Mouse (Mus musculus) lung, postnatal 4 days (tissue): ENCODE data around the gene Rdh5.

ENCODE experiments used
- DNase-seq, 2 experiments: peaks; one replicate each; pipeline ENCODE4 v3.0.0; 2021

Gene Rdh5

GRCm38 (mm10) chr10:128929638-128930378, 7.1 kb upstream of the Rdh5 start:
- DNase-seq: peak; percentile 65 to 83

- no peak for DNase-seq
Measured at GRCm38 (mm10) chr10:128928356-128928755, 5.7 kb upstream of the Rdh5 start.

GRCm38 (mm10) chr10:128923935-128924334, 1.2 kb upstream of the Rdh5 start, which contains the start of gene Bloc1s1:
Bloc1s1 (minus strand) TSS chr10:128924035.
- no peak for DNase-seq

- DNase-seq: peak; percentile 97 to 98
Measured at GRCm38 (mm10) chr10:128923013-128923691, 464 bp upstream of the Rdh5 start.

GRCm38 (mm10) chr10:128921883-128922821, 536 bp downstream of the Rdh5 start:
- DNase-seq: no peak

- no peak for DNase-seq
Measured at GRCm38 (mm10) chr10:128921251-128921650, 1.4 kb downstream of the Rdh5 start.

- DNase-seq: peak in 1 of 2 experiments; percentile 53
Measured at GRCm38 (mm10) chr10:128920736-128921161, 1.9 kb downstream of the Rdh5 start.

- no peak for DNase-seq
Measured at GRCm38 (mm10) chr10:128919966-128920365, 2.7 kb downstream of the Rdh5 start.

- DNase-seq: peak in 1 of 2 experiments; percentile 53
Measured at GRCm38 (mm10) chr10:128919203-128919631, 3.5 kb downstream of the Rdh5 start.

- peak in 1 of 2 experiments; percentile 64 for DNase-seq
Measured at GRCm38 (mm10) chr10:128918246-128918645, 4.4 kb downstream of the Rdh5 start.

GRCm38 (mm10) chr10:128917400-128917799, 5.3 kb downstream of the Rdh5 start:
- DNase-seq: no peak

- no peak for DNase-seq
Measured at GRCm38 (mm10) chr10:128916665-128917064, 6.0 kb downstream of the Rdh5 start.

- no peak for DNase-seq
Measured at GRCm38 (mm10) chr10:128915550-128915949, 7.1 kb downstream of the Rdh5 start.

- no peak for DNase-seq
Measured at GRCm38 (mm10) chr10:128913696-128914095, 9.0 kb downstream of the Rdh5 start.

- DNase-seq: peak; percentile 85 to 92
Measured at GRCm38 (mm10) chr10:128913219-128913618, 9.5 kb downstream of the Rdh5 start.

- no peak for DNase-seq
Measured at GRCm38 (mm10) chr10:128912791-128913190, 9.9 kb downstream of the Rdh5 start.

GRCm38 (mm10) chr10:128912268-128912667, 10.4 kb downstream of the Rdh5 start:
- no peak for DNase-seq

GRCm38 (mm10) chr10:128911430-128911829, 11.3 kb downstream of the Rdh5 start:
- DNase-seq: no peak

- peak; percentile 55 to 71 for DNase-seq
Measured at GRCm38 (mm10) chr10:128910066-128910841, 12.4 kb downstream of the Rdh5 start.

- peak; percentile 86 to 94 for DNase-seq
Measured at GRCm38 (mm10) chr10:128909567-128910028, 13.1 kb downstream of the Rdh5 start.

- no peak for DNase-seq
Measured at GRCm38 (mm10) chr10:128908778-128909448, 13.8 kb downstream of the Rdh5 start.
